Mouse (Mus musculus) midbrain, embryonic 14.5 days (tissue): ENCODE results near the gene A230050P20Rik. TPM values are rescaled to one million over a fixed set of nuclear protein-coding genes. Genes with fewer than 3 reads are reported as not detected.

Source experiments
- ATAC-seq: fragments of 200-750 bp; cut with Nextera tagmentation; 2 replicates; pipeline ENCODE4 v1.8.0; 2017; ENCODE audit warnings: moderate number of reproducible peaks, moderate library complexity; ENCODE audit not compliant: low FRiP score, low TSS enrichment
- DNase-seq: peaks from one replicate; pipeline ENCODE4 v3.0.0-alpha.2; 2015
- H3K27ac ChIP-seq: fragments of 300-500 bp; sonication (generic); replicated peaks from 2 replicates; pipeline ENCODE4 v1.5.1; 2014; ENCODE audit warnings: mild to moderate bottlenecking, low read depth, low read length, moderate library complexity
- H3K27me3 ChIP-seq: fragments of 300-500 bp; sonication (generic); 2 replicates; pipeline ENCODE4 v1.6.1; 2014; ENCODE audit warnings: low read length, control low read depth, mixed read lengths; ENCODE audit not compliant: control insufficient read depth, insufficient read depth
- H3K36me3 ChIP-seq: fragments of 300-500 bp; sonication (generic); 2 replicates; pipeline ENCODE4 v1.6.1; 2014; ENCODE audit warnings: low read length, control low read depth; ENCODE audit not compliant: control insufficient read depth, insufficient read depth
- H3K4me1 ChIP-seq: fragments of 300-500 bp; sonication (generic); 2 replicates; pipeline ENCODE4 v1.6.1; 2014; ENCODE audit warnings: mild to moderate bottlenecking, antibody characterized with exemption, low read length, control low read depth; ENCODE audit not compliant: control insufficient read depth, insufficient read depth
- H3K4me2 ChIP-seq: fragments of 300-500 bp; sonication (generic); 2 replicates; pipeline ENCODE4 v1.6.1; 2014; ENCODE audit warnings: mild to moderate bottlenecking, low read length, moderate library complexity
- H3K4me3 ChIP-seq: fragments of 300-500 bp; sonication (generic); replicated peaks from 2 replicates; pipeline ENCODE4 v1.5.1; 2014; ENCODE audit warnings: low read depth, low read length
- H3K9ac ChIP-seq: fragments of 300-500 bp; sonication (generic); replicated peaks from 2 replicates; pipeline ENCODE4 v1.6.1; 2014; ENCODE audit warnings: mild to moderate bottlenecking, low read length, moderate library complexity
- H3K9me3 ChIP-seq: fragments of 300-500 bp; sonication (generic); 2 replicates; pipeline ENCODE4 v1.6.1; 2016; ENCODE audit warnings: low read length, control low read depth, mixed read lengths; ENCODE audit not compliant: control insufficient read depth
- WGBS: fragments of 180-500 bp; shearing (Covaris S2); extraction: QIAGEN DNeasy Blood & Tissue Kit; methylation state at CpG from one replicate; pipeline ENCODE4 v1.1.7; 2014; 5-methylcytosine and 5-hydroxymethylcytosine counted together
- polyA plus RNA-seq: library from polyadenylated mRNA; unstranded; fragments of >200 nt; fragmentation: Nextera tagmentation; extraction: Ambion mirVana; gene quantifications from 2 replicates; pipeline ENCODE4 v1.2.1, GENCODE M21; 2014

The A230050P20Rik gene
- polyA plus RNA-seq, 1 experiment from 2014 or later = 1.3 TPM

GRCm38 (mm10) chr9:20866879-20867278 lies 1.6 kb upstream of the A230050P20Rik start:
- H3K27ac ChIP-seq = no peak overlapping the region
- WGBS = 65% methylated on average over 3 of the region's 3 CpGs
- H3K27me3 ChIP-seq = peaks cover 25% of the 10 kb centered on the region

GRCm38 (mm10) chr9:20869246-20869645 lies 804 bp downstream of the A230050P20Rik start:
- Histone ChIP-seq H3K4me1 (no peaks in the 10 kb centered on the region), H3K27ac (no peak overlapping the region), H3K9ac (no peak overlapping the region), H3K27me3 (peaks cover 25% of the 10 kb centered on the region), H3K36me3 (no peaks in the 10 kb centered on the region), H3K4me3 (0 out of 2 replicates have a peak overlapping the region, but pooled peaks have one; percentile 19), H3K9me3 (no peaks in the 10 kb centered on the region), H3K4me2 (no peak overlapping the region; the same call in 1 of the 2 replicates)
- DNase-seq = no peak
- WGBS = 6% methylated on average over 19 of the region's 19 CpGs
- ATAC-seq = no peak

More at GRCm38 (mm10) chr9:20866879-20867278, 1.6 kb upstream of the A230050P20Rik start:
- Histone ChIP-seq H3K4me1 (no peaks in the 10 kb centered on the region), H3K4me2 (no peak overlapping the region), H3K36me3 (no peaks in the 10 kb centered on the region), H3K9me3 (no peaks in the 10 kb centered on the region), H3K9ac (no peak overlapping the region), H3K4me3 (no peak overlapping the region)
- DNase-seq = no peak
- no peak for ATAC-seq

DNA sequence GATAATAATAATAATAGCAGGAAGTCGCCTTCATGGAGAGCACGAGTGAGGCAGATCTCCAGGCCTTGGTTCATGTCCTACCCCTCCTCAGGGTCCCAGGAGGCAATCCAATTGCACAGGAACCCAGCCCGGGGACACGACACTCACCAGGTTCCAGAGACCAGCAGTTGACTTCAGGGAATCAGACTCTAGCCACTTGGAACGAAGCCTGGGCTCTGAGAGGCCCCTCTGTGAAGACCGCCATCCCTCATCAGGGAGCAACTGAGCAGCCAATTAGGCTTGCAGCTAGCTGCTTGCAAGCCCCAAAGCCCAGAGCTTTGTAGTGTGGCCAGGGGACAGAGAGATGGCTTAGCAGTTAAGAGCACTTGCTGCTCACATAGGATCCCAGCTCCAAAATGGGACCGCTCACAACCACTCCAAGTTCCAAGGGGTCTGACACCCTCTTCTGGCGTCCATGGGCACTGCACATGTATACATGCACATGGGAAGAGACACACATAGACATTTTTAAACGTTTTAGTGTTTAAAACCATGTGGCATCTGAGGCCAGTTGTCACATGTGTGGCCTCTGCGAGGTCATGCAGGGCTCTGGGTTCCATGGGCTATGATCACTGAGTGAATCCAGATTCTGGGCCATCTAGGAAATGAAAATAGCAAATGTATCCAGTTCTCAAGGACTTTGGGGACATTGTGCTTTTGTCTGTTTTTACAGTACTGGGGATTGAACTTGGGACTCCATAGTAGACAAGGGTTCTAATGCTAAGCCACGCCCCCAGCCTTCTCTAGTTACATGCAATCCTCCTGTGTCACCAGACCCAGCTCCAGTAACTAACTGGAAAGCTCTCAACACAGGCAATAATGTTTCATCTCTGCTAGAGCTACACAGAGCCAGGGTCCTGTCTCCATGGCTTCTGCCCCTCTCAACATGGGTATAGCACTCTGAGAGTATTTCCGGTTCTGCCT lies 2.0 kb downstream of the A230050P20Rik start:
- H3K9me3 ChIP-seq = no peaks in the 10 kb centered on the region
- no peak overlapping the region for H3K4me3 ChIP-seq
- H3K4me2 ChIP-seq = no peak overlapping the region
- DNase-seq (no peak), ATAC-seq (no peak)
- peaks cover 25% of the 10 kb centered on the region for H3K27me3 ChIP-seq
- H3K36me3 ChIP-seq = no peaks in the 10 kb centered on the region
- WGBS = 74% methylated on average over 12 of the region's 12 CpGs
- no peak overlapping the region for H3K9ac ChIP-seq
- H3K27ac ChIP-seq = no peak overlapping the region
- no peaks in the 10 kb centered on the region for H3K4me1 ChIP-seq

DNA sequence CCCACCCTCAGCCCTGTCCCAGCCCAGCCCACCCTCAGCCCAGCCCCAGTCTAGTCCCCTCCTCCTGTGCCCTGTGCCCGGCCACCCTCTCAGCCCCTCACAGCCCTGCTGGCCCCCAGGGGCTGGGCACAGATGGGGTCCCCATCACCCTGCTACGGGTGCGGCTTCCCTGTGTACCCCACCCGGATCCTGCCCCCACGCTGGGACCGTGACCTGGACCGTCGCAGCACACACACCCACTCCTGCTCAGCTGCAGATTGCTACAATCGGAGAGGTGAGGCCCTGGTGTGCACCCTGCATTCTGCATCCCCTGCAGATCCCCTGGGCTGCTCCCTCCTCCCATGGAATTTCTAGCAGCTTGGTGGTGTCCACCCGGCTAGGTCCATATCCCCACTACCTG lies 4.5 kb downstream of the A230050P20Rik start:
- ATAC-seq = no peak
- no peak for DNase-seq
- Histone ChIP-seq H3K27ac (no peak overlapping the region), H3K4me2 (no peak overlapping the region), H3K9ac (no peak overlapping the region), H3K27me3 (peaks cover 25% of the 10 kb centered on the region), H3K9me3 (no peaks in the 10 kb centered on the region), H3K4me1 (peaks cover 3% of the 10 kb centered on the region; the same call in 1 of the 2 replicates), H3K36me3 (no peaks in the 10 kb centered on the region), H3K4me3 (no peak overlapping the region)
- WGBS = 92% methylated on average over 7 of the region's 10 CpGs

DNA sequence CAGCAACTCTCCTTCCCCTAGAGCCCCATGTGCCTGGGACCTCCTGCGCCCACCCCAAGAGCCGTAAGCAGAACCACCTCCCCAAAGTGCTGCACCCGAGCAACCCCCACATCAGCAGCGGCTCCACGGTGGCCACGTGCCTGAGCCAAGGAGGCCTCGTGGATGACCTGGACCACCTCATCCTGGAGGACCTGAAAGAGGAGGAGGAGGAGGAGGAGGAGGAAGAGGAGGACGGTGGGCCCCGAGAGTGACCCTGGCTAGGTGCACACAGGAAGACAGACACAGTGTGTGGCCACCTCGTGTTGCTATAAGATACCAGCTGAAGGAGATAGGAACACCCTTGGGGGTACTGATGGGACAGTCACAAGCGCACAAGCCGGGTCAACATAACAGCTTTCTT lies 5.1 kb downstream of the A230050P20Rik start:
- Histone ChIP-seq H3K4me1 (peaks cover 3% of the 10 kb centered on the region; the same call in 1 of the 2 replicates), H3K27ac (no peak overlapping the region), H3K4me3 (no peak overlapping the region), H3K36me3 (no peaks in the 10 kb centered on the region), H3K9me3 (no peaks in the 10 kb centered on the region), H3K4me2 (no peak overlapping the region), H3K9ac (no peak overlapping the region), H3K27me3 (peaks cover 21% of the 10 kb centered on the region)
- ATAC-seq (no peak), DNase-seq (no peak)
- WGBS = 87% methylated on average over 12 of the region's 12 CpGs

DNA sequence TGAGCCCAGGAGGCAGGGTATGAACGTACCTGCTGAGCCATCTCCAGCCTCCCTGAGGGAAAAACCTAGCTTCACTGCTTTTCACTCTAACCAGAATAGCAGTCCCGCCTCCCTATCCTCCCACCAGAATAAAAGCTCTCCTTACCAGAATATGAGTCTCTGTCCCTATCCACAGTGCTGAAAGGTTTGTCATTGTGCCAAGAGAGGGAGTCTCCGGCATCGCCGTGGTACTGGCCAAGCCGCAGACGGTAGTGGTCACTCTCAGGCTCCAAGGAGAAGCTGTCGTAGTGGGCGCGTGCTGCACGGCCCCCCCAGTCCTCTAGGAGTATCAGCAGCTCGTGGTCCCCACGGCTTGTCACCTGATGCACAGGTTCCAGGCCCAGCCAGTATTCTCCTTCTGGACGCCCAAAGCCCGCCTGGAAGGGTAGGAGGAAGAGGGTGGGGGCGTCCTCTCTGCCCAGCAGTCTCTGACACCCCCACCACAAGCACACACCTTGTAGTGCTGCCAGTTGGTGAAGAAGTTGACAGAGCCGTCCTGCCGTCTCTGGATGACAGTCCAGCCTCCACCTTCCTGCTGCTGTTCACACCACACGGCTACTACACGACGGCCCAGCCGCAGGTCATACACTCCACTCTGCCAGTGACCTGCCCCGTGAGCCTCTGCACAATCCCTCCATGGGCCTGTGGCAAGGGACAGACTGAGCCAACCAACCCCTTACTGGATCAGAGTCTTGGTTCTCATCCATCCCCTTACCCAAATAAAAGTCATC lies 6.8 kb downstream of the A230050P20Rik start:
- Histone ChIP-seq H3K4me3 (no peak overlapping the region), H3K27ac (no peak overlapping the region), H3K36me3 (no peaks in the 10 kb centered on the region), H3K9ac (no peak overlapping the region), H3K4me2 (no peak overlapping the region), H3K9me3 (no peaks in the 10 kb centered on the region), H3K27me3 (peaks cover 4% of the 10 kb centered on the region; the same call in 1 of the 2 replicates), H3K4me1 (peaks cover 3% of the 10 kb centered on the region; the same call in 1 of the 2 replicates)
- 69% methylated on average over 23 of the region's 23 CpGs for WGBS
- no peak for DNase-seq
- ATAC-seq = no peak

DNA sequence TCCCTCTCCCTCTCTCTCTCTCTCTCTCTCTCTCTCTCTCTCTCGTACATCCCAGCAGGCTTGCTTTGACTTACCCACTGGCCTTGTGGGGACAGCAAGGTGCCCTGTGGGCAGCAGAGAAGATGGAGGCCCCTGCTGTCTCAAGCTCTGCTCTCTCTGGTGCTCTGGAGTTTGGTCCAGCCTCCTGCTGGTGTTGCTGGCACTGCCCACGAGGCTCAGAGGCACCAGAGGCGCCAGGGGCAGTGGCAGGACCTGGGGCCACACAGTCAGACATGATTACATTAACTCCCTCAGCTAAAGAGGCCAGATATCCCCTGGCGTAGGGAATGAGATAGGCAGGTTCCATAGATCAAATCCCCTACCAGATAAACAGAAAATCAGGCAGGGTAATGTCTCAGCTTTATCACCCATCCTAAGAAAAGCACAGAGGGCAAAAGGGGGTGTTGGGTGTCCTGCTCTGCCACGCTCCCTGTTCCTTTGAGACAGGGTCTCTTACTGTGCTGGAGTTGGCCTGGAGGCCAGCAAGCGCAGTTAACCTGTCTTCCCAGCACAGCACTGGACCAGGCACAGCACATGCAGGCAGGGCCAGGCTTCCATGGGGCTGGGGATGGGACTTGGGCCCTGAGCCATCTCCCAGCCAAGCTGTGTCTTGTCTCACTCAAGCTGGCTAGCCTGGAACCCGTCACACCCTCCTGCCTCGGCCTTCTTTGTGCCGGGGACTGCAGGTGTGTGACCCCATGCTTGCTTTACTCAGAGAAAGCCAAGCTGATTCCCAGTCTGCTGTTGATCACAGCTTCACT lies 8.1 kb downstream of the A230050P20Rik start:
- ATAC-seq = no peak
- Histone ChIP-seq H3K4me1 (peaks cover 3% of the 10 kb centered on the region; the same call in 1 of the 2 replicates), H3K9me3 (no peaks in the 10 kb centered on the region), H3K27me3 (no peaks in the 10 kb centered on the region), H3K4me3 (no peak overlapping the region), H3K27ac (no peak overlapping the region), H3K36me3 (no peaks in the 10 kb centered on the region), H3K4me2 (no peak overlapping the region), H3K9ac (no peak overlapping the region)
- DNase-seq = no peak
- 72% methylated on average over 9 of the region's 9 CpGs for WGBS
